Mouse (Mus musculus) E14TG2a.4 (cell line): ENCODE measurements at regions not wholly inside any gene's neighbourhood (a gene's known extent, or its start where the extent isn't known, plus 50 kb on each side); places are given as distances from the start of the nearest gene placed in this dataset.

ENCODE experiments used
- CTCF ChIP-seq: conservative IDR thresholded peaks from 2 replicates; pipeline ENCODE4 v1.5.1; 2014; ENCODE audit warnings: low read length
- NANOG ChIP-seq: IDR thresholded peaks from 2 replicates; pipeline ENCODE4 v1.6.1; 2014; ENCODE audit warnings: borderline replicate concordance, low read length, mixed read lengths
- POU5F1 ChIP-seq: IDR thresholded peaks from 2 replicates; pipeline ENCODE4 v1.6.1; 2014; ENCODE audit warnings: low read length, borderline replicate concordance

- TF ChIP-seq CTCF (no peak), NANOG (no peak), POU5F1 (no peak)
These were observed 113.0 kb upstream of the Acvr2a start for GRCm38 (mm10) chr2:48700886-48701285.
